Mouse (Mus musculus) heart, postnatal 4 days (tissue): ENCODE results near the gene Smtnl2. TPM values are rescaled to one million over a fixed set of nuclear protein-coding genes. Genes with fewer than 3 reads are reported as not detected.

Experiments
- DNase-seq: peaks from one replicate; pipeline ENCODE4 v3.0.0; 2021
- total RNA-seq, 2 experiments: library from RNA; stranded (reverse); gene quantifications; 2 replicates each; pipeline ENCODE4 v1.2.3; 2021

Smtnl2 gene
- total RNA-seq, 2 experiments from 2014 or later = 62.2 to 63.4 TPM

DNA sequence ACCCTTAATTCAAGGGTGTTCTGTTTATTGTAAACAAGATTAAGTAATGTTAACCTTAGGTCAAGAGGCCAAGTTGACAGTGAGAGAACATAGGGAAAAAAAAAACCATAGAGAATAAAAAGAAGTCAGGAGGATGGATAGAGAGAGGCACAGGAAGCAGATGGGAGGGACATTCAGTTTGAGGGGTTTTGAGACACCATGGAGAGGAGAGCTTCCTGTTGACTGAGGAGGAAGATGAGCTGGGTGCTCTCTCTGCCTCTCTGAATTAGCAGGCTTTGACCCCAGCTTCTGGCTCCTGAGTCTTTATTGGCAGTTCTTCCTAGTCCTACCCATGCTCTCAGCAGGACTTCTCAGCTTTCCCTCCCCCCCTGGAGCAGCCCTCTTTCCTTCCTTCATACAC, 13.7 kb upstream of the Smtnl2 start:
- DNase-seq = no peak

DNA sequence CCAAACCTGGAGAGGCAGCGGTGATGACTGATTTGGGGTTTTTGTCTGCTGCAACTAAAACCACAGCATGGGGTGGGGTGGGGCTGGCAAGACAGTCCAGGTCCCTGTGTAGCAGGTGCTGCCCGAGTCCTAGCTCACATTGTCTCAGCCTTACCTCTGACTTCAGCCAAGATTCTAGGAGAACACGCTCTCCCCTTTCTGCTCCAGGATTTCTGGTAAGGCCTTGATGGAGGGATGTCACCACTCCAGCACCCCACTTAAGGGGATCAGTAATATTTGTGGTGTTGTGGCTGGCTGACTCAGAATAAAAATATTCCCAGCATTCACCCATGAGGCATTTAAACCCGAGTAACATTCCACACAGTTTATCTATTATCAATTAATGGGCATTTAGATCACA, 12.2 kb upstream of the Smtnl2 start:
- no peak for DNase-seq

GRCm38 (mm10) chr11:72421518-72422278, 10.2 kb upstream of the Smtnl2 start:
- DNase-seq = no peak

GRCm38 (mm10) chr11:72420460-72421122, 9.1 kb upstream of the Smtnl2 start:
- no peak for DNase-seq

DNA sequence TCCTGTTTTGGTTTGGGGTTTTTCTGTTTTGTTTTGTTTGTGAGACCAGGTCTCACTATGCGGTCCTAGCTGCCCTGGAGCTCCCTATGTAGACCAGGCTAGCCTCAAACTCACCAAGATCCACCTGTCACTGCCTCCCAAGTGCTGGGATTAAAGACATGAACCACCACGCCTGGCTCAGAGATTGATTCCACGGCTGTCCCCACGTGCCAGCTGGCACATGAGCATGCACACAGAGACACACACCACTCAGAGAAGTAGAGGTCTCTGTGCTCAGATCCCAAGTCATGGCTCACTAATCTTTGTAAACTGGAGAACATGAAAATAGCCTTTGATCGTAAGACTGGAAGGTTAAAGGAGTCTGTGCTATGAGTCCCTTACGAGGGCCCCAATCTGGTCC, 7.5 kb upstream of the Smtnl2 start:
- no peak for DNase-seq

- DNase-seq = peak; percentile 54
Observed at GRCm38 (mm10) chr11:72418227-72418626, 6.7 kb upstream of the Smtnl2 start.

GRCm38 (mm10) chr11:72417376-72417775, 5.9 kb upstream of the Smtnl2 start:
- DNase-seq = peak; percentile 27

DNA sequence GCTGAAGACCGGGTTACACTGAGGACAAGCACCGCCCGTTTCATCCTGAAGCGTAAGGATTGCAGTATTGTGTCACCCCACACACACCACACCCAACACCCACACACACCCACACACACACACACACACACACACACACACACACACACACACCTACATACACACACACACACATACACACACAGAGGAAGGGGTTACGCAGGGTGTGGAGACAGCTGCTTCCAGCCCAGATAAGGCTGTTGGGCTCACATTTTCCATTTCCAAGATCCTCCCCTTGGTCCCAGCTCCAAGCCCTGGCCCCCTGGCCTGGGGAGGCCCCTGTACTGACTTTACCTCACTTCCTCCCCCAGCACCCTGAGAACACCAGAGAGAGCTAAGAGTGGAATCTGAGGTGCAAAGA, 5.2 kb upstream of the Smtnl2 start:
- DNase-seq = peak; percentile 71

- no peak for DNase-seq
Observed at GRCm38 (mm10) chr11:72415155-72415554, 3.6 kb upstream of the Smtnl2 start.

- no peak for DNase-seq
Observed at GRCm38 (mm10) chr11:72413601-72414190, 2.2 kb upstream of the Smtnl2 start.

DNA sequence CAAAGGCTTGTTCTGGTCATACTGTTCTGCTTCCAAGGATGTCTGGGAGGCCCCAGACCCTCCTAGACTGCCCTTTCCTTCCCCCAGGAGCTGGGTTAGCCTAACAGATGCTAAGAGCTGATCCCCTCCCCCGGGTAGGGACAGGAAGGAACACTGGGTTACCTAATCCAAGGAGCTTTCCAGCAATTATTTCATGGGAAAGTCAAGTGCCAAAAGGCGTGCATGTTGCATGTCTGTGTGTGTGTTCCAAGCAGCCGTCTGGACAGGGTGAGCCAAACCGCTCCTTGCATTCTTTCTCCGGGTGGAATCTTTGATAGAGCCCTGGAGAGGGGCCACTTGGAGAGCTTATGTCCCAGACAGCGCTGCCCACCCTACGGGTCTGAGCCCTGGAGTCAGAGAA, 1.5 kb upstream of the Smtnl2 start:
- DNase-seq = peak; percentile 77

DNA sequence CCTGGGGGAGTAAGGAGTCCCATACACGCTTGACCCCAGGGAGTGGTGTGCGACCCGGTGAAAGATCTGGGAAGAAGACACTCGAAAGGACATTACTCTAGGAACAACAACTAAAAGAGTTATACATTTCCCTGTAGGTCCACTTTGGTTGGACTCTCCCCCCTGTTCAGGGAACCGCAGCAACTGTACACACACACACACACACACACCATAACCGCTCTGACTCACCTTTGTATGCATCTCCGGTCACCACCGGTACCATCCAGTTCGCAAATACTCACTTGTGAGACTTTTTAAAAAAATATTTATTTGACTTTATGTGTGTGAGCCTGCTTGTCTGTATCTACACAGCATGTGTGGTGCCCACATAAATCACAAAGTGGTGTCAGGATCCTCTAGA, 432 bp upstream of the Smtnl2 start:
- DNase-seq = no peak

- no peak for DNase-seq
Observed at GRCm38 (mm10) chr11:72410521-72411092, 906 bp downstream of the Smtnl2 start.

- DNase-seq = no peak
Observed at GRCm38 (mm10) chr11:72409649-72410385, 1.7 kb downstream of the Smtnl2 start.

DNA sequence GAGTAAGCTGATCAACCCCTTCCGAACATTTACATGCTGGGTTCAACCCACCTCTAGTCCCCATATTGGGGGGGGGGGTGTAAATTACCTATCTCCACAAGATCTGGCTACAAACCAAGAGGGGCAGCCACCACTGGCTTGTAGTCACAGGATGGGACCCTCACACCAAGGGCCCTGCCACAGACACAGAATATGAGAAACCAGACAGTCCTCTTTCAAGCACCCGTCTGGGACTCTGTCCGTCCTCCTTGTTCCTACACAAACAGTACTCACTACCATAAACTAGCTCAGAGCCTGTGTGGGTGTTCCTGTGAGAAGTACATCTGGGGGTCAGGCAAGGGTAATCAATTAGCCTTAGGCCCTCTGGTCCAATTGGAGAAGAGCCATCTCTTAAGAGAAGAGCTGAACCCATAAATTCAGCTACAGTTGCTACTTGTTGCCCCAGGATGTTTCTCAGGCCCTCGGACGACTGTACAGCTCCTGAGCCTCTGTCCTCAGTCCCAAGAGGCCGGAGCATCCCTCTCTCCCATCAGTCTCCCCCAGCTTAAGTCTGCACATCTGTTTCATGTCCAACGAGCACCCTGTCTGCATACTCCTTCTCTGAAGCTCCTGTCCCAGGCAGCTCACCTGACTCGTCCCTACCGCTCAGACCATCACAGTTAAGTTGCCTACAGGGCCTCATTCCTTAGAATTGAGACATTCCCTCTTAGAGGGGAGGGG, 2.9 kb downstream of the Smtnl2 start:
- DNase-seq = no peak

GRCm38 (mm10) chr11:72407574-72407973, 3.9 kb downstream of the Smtnl2 start:
- peak; percentile 75 for DNase-seq

- DNase-seq = no peak
Observed at GRCm38 (mm10) chr11:72407081-72407480, 4.4 kb downstream of the Smtnl2 start.

GRCm38 (mm10) chr11:72406079-72406675, 5.3 kb downstream of the Smtnl2 start:
- no peak for DNase-seq

GRCm38 (mm10) chr11:72405532-72405931, 6.0 kb downstream of the Smtnl2 start:
- no peak for DNase-seq

- DNase-seq = no peak
Observed at GRCm38 (mm10) chr11:72402969-72403368, 8.5 kb downstream of the Smtnl2 start.

- no peak for DNase-seq
Observed at GRCm38 (mm10) chr11:72402017-72402416, 9.5 kb downstream of the Smtnl2 start.

GRCm38 (mm10) chr11:72401068-72401467, 10.4 kb downstream of the Smtnl2 start:
- no peak for DNase-seq
